Mouse (Mus musculus) brain, embryonic 14.5 days (tissue): ENCODE measurements at regions not wholly inside any gene's neighbourhood (a gene's known extent, or its start where the extent isn't known, plus 50 kb on each side); places are given as distances from the start of the nearest gene placed in this dataset.

Experiments used
- DNase-seq: peaks from one replicate; pipeline ENCODE4 v3.0.0-alpha.2; 2011; ENCODE audit warnings: low read depth
- CTCF ChIP-seq: fragments of 200-500 bp; IDR thresholded peaks from 2 replicates; pipeline ENCODE4 v1.5.1; 2012; ENCODE audit warnings: inconsistent platforms, mild to moderate bottlenecking, moderate library complexity, borderline replicate concordance; ENCODE audit not compliant: insufficient read depth, insufficient read length; ENCODE audit errors: extremely low read depth
- POLR2A ChIP-seq: fragments of 200-500 bp; IDR thresholded peaks from 2 replicates; pipeline ENCODE4 v1.6.1; 2012; ENCODE audit warnings: mild to moderate bottlenecking, inconsistent platforms, borderline replicate concordance; ENCODE audit not compliant: poor library complexity, insufficient read depth, insufficient read length, severe bottlenecking; ENCODE audit errors: extremely low read depth

GRCm38 (mm10) chr4:11882666-11883065 lies 98.4 kb downstream of the Gm10604 start:
- TF ChIP-seq CTCF (no peak), POLR2A (no peak)
- DNase-seq, result no peak

GRCm38 (mm10) chr4:11878638-11879037 lies 102.4 kb downstream of the Gm10604 start:
- no peak for TF ChIP-seq POLR2A
- no peak for TF ChIP-seq CTCF
- no peak for DNase-seq

GRCm38 (mm10) chr4:11877945-11878344 lies 103.1 kb downstream of the Gm10604 start:
- DNase-seq, result no peak

GRCm38 (mm10) chr4:11876009-11876408 lies 105.1 kb downstream of the Gm10604 start:
- no peak for DNase-seq
- TF ChIP-seq POLR2A, result no peak
- TF ChIP-seq CTCF, result no peak

More at GRCm38 (mm10) chr4:11877945-11878344, 103.1 kb downstream of the Gm10604 start:
- no peak for TF ChIP-seq CTCF

GRCm38 (mm10) chr4:11874586-11875264 lies 106.3 kb downstream of the Gm10604 start:
- no peak for DNase-seq
- no peak for TF ChIP-seq POLR2A
- TF ChIP-seq CTCF, result no peak

- no peak for TF ChIP-seq POLR2A
- DNase-seq, result no peak
Observed at GRCm38 (mm10) chr4:11872036-11872435, 109.0 kb downstream of the Gm10604 start.

GRCm38 (mm10) chr4:11869721-11870120 lies 111.3 kb downstream of the Gm10604 start:
- no peak for TF ChIP-seq CTCF
- no peak for DNase-seq

- no peak for TF ChIP-seq CTCF
- TF ChIP-seq POLR2A, result no peak
- DNase-seq, result no peak
Observed at GRCm38 (mm10) chr4:11868565-11868964, 112.5 kb downstream of the Gm10604 start.
